Mouse (Mus musculus) liver, embryonic 15.5 days (tissue): ENCODE results near the gene H2al1g. TPM values are rescaled to one million over a fixed set of nuclear protein-coding genes. Genes with fewer than 3 reads are reported as not detected.
"Not testable (repeated sequence)": the region's sequence is repeated elsewhere in the genome, so short reads cannot be mapped to it uniquely, and the experiment has no call there.

Source experiments
- ATAC-seq: fragments of 200-750 bp; cut with Nextera tagmentation; 2 replicates; pipeline ENCODE4 v1.8.0; 2017; ENCODE audit warnings: moderate number of reproducible peaks, mild to moderate bottlenecking, moderate library complexity; ENCODE audit not compliant: insufficient read depth
- H3K27ac ChIP-seq: fragments of 300-500 bp; sonication (generic); replicated peaks from 2 replicates; pipeline ENCODE4 v1.5.1; 2015; ENCODE audit warnings: mild to moderate bottlenecking, inconsistent platforms
- H3K27me3 ChIP-seq: fragments of 300-500 bp; sonication (generic); 2 replicates; pipeline ENCODE4 v1.6.1; 2015; ENCODE audit warnings: mild to moderate bottlenecking, inconsistent platforms
- H3K36me3 ChIP-seq: fragments of 300-500 bp; sonication (generic); replicated peaks from 2 replicates; pipeline ENCODE4 v1.6.1; 2015; ENCODE audit warnings: moderate library complexity, mild to moderate bottlenecking, inconsistent platforms
- H3K4me1 ChIP-seq: fragments of 300-500 bp; sonication (generic); replicated peaks from 2 replicates; pipeline ENCODE4 v1.6.1; 2015; ENCODE audit warnings: inconsistent platforms
- H3K4me2 ChIP-seq: fragments of 300-500 bp; sonication (generic); 2 replicates; pipeline ENCODE4 v1.6.1; 2015; ENCODE audit warnings: moderate library complexity, mild to moderate bottlenecking, inconsistent platforms
- H3K4me3 ChIP-seq: fragments of 300-500 bp; sonication (generic); replicated peaks from 2 replicates; pipeline ENCODE4 v1.5.1; 2015; ENCODE audit warnings: mild to moderate bottlenecking, inconsistent platforms
- H3K9ac ChIP-seq: fragments of 300-500 bp; sonication (generic); 2 replicates; pipeline ENCODE4 v1.6.1; 2015; ENCODE audit warnings: moderate library complexity, mild to moderate bottlenecking, inconsistent platforms
- H3K9me3 ChIP-seq: fragments of 300-500 bp; sonication (generic); replicated peaks from 2 replicates; pipeline ENCODE4 v1.6.1; 2016; ENCODE audit warnings: inconsistent platforms
- WGBS: fragments of 180-500 bp; shearing (Covaris S2); methylation state at CpG from one replicate; pipeline ENCODE4 v1.1.7; 2015; ENCODE audit warnings: mixed read lengths; ENCODE audit not compliant: insufficient replicate concordance; 5-methylcytosine and 5-hydroxymethylcytosine counted together
- polyA plus RNA-seq: library from polyadenylated mRNA; unstranded; fragments of >200 nt; fragmentation: Nextera tagmentation; extraction: Ambion mirVana; gene quantifications from 2 replicates; pipeline ENCODE4 v1.2.1, GENCODE M21; 2015

H2al1g gene
- polyA plus RNA-seq, 1 experiment from 2014 or later = not detected

DNA sequence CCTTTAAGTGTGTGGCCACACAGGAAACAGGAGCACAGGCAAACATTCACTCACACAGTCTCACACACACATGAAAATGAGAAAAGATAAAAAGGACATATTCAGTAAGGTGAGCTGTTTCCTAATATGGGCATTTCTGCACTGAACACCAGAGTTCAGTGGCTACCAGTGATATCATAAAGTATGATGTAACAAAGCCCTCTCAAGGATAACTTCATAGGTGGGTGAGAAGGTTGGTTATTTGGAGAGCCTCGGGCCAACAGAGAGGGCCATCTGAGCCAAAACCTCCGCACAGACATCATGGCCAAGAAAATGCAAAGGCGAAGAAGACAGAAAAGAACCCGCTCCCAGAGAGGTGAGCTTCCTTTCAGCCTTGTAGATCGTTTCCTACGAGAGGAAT is 3.2 kb upstream of the H2al1g start, which contains the start of gene H2al1f:
TSS of gene H2al1f (plus strand) at position 301 of the 400 bp plus-strand sequence.
- H3K27me3 ChIP-seq, H3K9me3 ChIP-seq, H3K9ac ChIP-seq, H3K36me3 ChIP-seq, H3K27ac ChIP-seq, H3K4me2 ChIP-seq, H3K4me1 ChIP-seq, H3K4me3 ChIP-seq, ATAC-seq: not testable (repeated sequence)
- WGBS = no CpG with 5 or more reads among the region's 6 CpGs

DNA sequence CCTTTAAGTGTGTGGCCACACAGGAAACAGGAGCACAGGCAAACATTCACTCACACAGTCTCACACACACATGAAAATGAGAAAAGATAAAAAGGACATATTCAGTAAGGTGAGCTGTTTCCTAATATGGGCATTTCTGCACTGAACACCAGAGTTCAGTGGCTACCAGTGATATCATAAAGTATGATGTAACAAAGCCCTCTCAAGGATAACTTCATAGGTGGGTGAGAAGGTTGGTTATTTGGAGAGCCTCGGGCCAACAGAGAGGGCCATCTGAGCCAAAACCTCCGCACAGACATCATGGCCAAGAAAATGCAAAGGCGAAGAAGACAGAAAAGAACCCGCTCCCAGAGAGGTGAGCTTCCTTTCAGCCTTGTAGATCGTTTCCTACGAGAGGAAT is 3.1 kb downstream of the H2al1g start, which contains the start of gene H2al1h:
TSS of gene H2al1h (plus strand) at position 301 of the 400 bp plus-strand sequence.
- H3K27ac ChIP-seq, H3K4me3 ChIP-seq, H3K9ac ChIP-seq, H3K27me3 ChIP-seq, H3K4me2 ChIP-seq, H3K36me3 ChIP-seq, ATAC-seq, H3K9me3 ChIP-seq, H3K4me1 ChIP-seq: not testable (repeated sequence)
- WGBS = no CpG with 5 or more reads among the region's 6 CpGs

GRCm38 (mm10) chrX:11324359-11324758 is 6.3 kb downstream of the H2al1g start, which contains the start of gene H2al1i:
Gene H2al1i, plus strand, starts transcription at chrX:11324659.
- H3K9ac ChIP-seq, H3K4me2 ChIP-seq, H3K4me1 ChIP-seq, H3K27ac ChIP-seq, ATAC-seq, H3K27me3 ChIP-seq, H3K4me3 ChIP-seq, H3K9me3 ChIP-seq, H3K36me3 ChIP-seq: not testable (repeated sequence)
- WGBS = 65% methylated on average over 2 of the region's 5 CpGs

GRCm38 (mm10) chrX:11327522-11327921 is 9.5 kb downstream of the H2al1g start, which contains the start of gene H2al1j:
Gene H2al1j, plus strand, starts transcription at chrX:11327822.
- ATAC-seq, H3K36me3 ChIP-seq, H3K4me2 ChIP-seq, H3K4me3 ChIP-seq, H3K9ac ChIP-seq, H3K9me3 ChIP-seq, H3K27me3 ChIP-seq, H3K4me1 ChIP-seq, H3K27ac ChIP-seq: not testable (repeated sequence)
- 47% methylated on average over 2 of the region's 2 CpGs for WGBS

- Histone ChIP-seq H3K27me3 (no peaks in the 10 kb centered on the region), H3K9ac (no peak overlapping the region), H3K27ac (no peak overlapping the region), H3K36me3 (no peaks in the 10 kb centered on the region), H3K4me3 (no peak overlapping the region), H3K4me2 (no peak overlapping the region), H3K9me3 (no peaks in the 10 kb centered on the region), H3K4me1 (no peaks in the 10 kb centered on the region)
- WGBS = 66% methylated on average over 9 of the region's 9 CpGs
- no peak for ATAC-seq
Observed at GRCm38 (mm10) chrX:11345762-11346161, 27.7 kb downstream of the H2al1g start.

DNA sequence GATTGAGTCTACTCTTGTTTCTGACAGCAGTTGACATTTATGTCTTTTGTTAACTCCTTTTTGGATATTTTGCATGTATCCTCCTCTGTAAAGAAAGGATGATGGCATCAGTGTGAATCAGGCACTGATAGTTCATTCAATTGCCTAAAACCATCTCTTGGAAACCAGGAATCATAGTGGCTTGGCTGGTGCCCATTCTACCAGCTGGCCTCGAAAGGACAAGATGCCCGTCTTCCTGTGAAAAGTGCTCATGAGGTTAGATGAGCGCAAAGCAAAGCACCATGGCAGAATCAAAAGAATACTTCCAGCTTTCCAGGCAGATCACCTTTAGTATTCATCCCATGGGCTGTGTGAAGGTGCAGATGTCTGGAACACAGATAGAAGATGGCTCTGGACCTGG is 28.7 kb downstream of the H2al1g start:
- 72% methylated on average over 3 of the region's 3 CpGs for WGBS
- Histone ChIP-seq H3K9ac (no peak overlapping the region), H3K4me1 (no peaks in the 10 kb centered on the region), H3K36me3 (no peaks in the 10 kb centered on the region), H3K9me3 (no peaks in the 10 kb centered on the region), H3K27ac (no peak overlapping the region), H3K4me2 (no peak overlapping the region), H3K4me3 (no peak overlapping the region), H3K27me3 (no peaks in the 10 kb centered on the region)
- no peak for ATAC-seq

DNA sequence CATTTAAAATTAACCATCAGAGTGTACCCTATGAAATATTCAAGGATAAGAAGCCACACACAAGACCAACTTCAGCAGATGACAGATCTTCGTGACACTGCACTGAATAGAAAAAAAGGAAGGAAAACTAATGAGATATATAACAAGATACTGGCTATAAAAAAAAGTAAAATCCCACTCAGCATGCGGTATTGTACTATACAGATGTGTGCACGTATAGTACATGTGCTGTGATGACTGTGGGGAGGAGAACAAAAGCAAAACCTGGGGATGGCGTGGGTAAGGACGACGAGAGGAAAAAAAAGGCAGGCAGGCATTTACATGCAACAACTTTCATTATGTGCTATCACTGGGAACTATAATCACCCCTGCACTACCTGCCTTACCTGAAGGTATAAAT is 42.8 kb downstream of the H2al1g start:
- 33% methylated on average over 6 of the region's 6 CpGs for WGBS
- no peak overlapping the region for H3K4me3 ChIP-seq
- no peaks in the 10 kb centered on the region for H3K36me3 ChIP-seq
- H3K27me3 ChIP-seq = no peaks in the 10 kb centered on the region; the same call in 1 of the 2 replicates
- no peaks in the 10 kb centered on the region for H3K9me3 ChIP-seq
- no peaks in the 10 kb centered on the region for H3K4me1 ChIP-seq
- H3K9ac ChIP-seq = no peak overlapping the region
- no peak for ATAC-seq
- H3K4me2 ChIP-seq = no peak overlapping the region
- no peak overlapping the region for H3K27ac ChIP-seq

GRCm38 (mm10) chrX:11361261-11361660 is 43.2 kb downstream of the H2al1g start:
- H3K9ac ChIP-seq = no peak overlapping the region
- H3K4me1 ChIP-seq = no peaks in the 10 kb centered on the region
- no peak for ATAC-seq
- H3K27ac ChIP-seq = no peak overlapping the region
- no peak overlapping the region for H3K4me2 ChIP-seq
- no peaks in the 10 kb centered on the region for H3K9me3 ChIP-seq
- 28% methylated on average over 2 of the region's 2 CpGs for whole genome bisulfite sequencing
- H3K36me3 ChIP-seq = no peaks in the 10 kb centered on the region
- H3K27me3 ChIP-seq = no peaks in the 10 kb centered on the region; the same call in 1 of the 2 replicates
- no peak overlapping the region for H3K4me3 ChIP-seq

- Histone ChIP-seq H3K9me3 (no peaks in the 10 kb centered on the region), H3K27me3 (no peaks in the 10 kb centered on the region; the same call in 1 of the 2 replicates), H3K4me1 (no peaks in the 10 kb centered on the region), H3K4me3 (no peak overlapping the region), H3K27ac (no peak overlapping the region), H3K9ac (no peak overlapping the region), H3K4me2 (no peak overlapping the region), H3K36me3 (no peaks in the 10 kb centered on the region)
- WGBS = 46% methylated on average over 6 of the region's 6 CpGs
- no peak for ATAC-seq
Observed at GRCm38 (mm10) chrX:11363890-11364289, 45.8 kb downstream of the H2al1g start.

- Histone ChIP-seq H3K4me3 (no peak overlapping the region), H3K9me3 (no peaks in the 10 kb centered on the region), H3K36me3 (no peaks in the 10 kb centered on the region), H3K4me2 (no peak overlapping the region), H3K9ac (no peak overlapping the region), H3K27ac (no peak overlapping the region), H3K4me1 (no peaks in the 10 kb centered on the region), H3K27me3 (no peaks in the 10 kb centered on the region; the same call in 1 of the 2 replicates)
- ATAC-seq = no peak
- WGBS = 49% methylated on average over 12 of the region's 12 CpGs
Observed at GRCm38 (mm10) chrX:11365151-11365550, 47.1 kb downstream of the H2al1g start.
